Mouse (Mus musculus): ENCODE data around the gene Rassf3. TPM values are rescaled to one million over a fixed set of nuclear protein-coding genes. Genes with fewer than 3 reads are reported as not detected.
A peak's percentile ranks its signal among the peaks of the same experiment; 100 is the strongest.

The Rassf3 gene
- total RNA-seq, 2 experiments from 2014 or later = 39.2 to 44.8 TPM

GRCm38 (mm10) chr10:121492608-121493315 is 16.6 kb upstream of the Rassf3 start:
- DNase-seq (ENCODE audit: low spot score in 2 of 2) = no peak

GRCm38 (mm10) chr10:121489941-121490340 is 13.8 kb upstream of the Rassf3 start:
- DNase-seq (ENCODE audit: low spot score in 2 of 2) = no peak

- DNase-seq (ENCODE audit: low spot score in 2 of 2) = no peak
Measured at GRCm38 (mm10) chr10:121488623-121489299, 12.6 kb upstream of the Rassf3 start.

GRCm38 (mm10) chr10:121487716-121488115 is 11.6 kb upstream of the Rassf3 start:
- no peak for DNase-seq (ENCODE audit: low spot score in 2 of 2)

GRCm38 (mm10) chr10:121486350-121486749 is 10.2 kb upstream of the Rassf3 start:
- DNase-seq (ENCODE audit: low spot score in 2 of 2) = no peak

GRCm38 (mm10) chr10:121483364-121483763 is 7.2 kb upstream of the Rassf3 start:
- no peak for DNase-seq (ENCODE audit: low spot score in 2 of 2)

GRCm38 (mm10) chr10:121481141-121481540 is 5.0 kb upstream of the Rassf3 start:
- no peak for DNase-seq (ENCODE audit: low spot score in 2 of 2)

GRCm38 (mm10) chr10:121479987-121480386 is 3.8 kb upstream of the Rassf3 start:
- no peak for DNase-seq (ENCODE audit: low spot score in 2 of 2)

- no peak for DNase-seq (ENCODE audit: low spot score in 2 of 2)
Measured at GRCm38 (mm10) chr10:121477433-121477832, 1.3 kb upstream of the Rassf3 start.

- DNase-seq (ENCODE audit: low spot score in 2 of 2) = no peak
Measured at GRCm38 (mm10) chr10:121476968-121477337, 806 bp upstream of the Rassf3 start.

- peak; percentile 66 to 67 for DNase-seq (ENCODE audit: low spot score in 2 of 2)
Measured at GRCm38 (mm10) chr10:121475672-121476146, 438 bp downstream of the Rassf3 start.

GRCm38 (mm10) chr10:121475101-121475671 is 961 bp downstream of the Rassf3 start:
- peak; percentile 43 to 44 for DNase-seq (ENCODE audit: low spot score in 2 of 2)

- DNase-seq (ENCODE audit: low spot score in 2 of 2) = no peak
Measured at GRCm38 (mm10) chr10:121474288-121474687, 1.9 kb downstream of the Rassf3 start.

GRCm38 (mm10) chr10:121473723-121474215 is 2.4 kb downstream of the Rassf3 start:
- DNase-seq (ENCODE audit: low spot score in 2 of 2) = no peak

GRCm38 (mm10) chr10:121472593-121473217 is 3.4 kb downstream of the Rassf3 start:
- DNase-seq (ENCODE audit: low spot score in 2 of 2) = no peak

- DNase-seq (ENCODE audit: low spot score in 2 of 2) = no peak
Measured at GRCm38 (mm10) chr10:121471570-121472197, 4.5 kb downstream of the Rassf3 start.

GRCm38 (mm10) chr10:121469625-121470024 is 6.5 kb downstream of the Rassf3 start:
- no peak for DNase-seq (ENCODE audit: low spot score in 2 of 2)

- DNase-seq (ENCODE audit: low spot score in 2 of 2) = no peak
Measured at GRCm38 (mm10) chr10:121468985-121469384, 7.2 kb downstream of the Rassf3 start.

- DNase-seq (ENCODE audit: low spot score in 2 of 2) = no peak
Measured at GRCm38 (mm10) chr10:121468261-121468660, 7.9 kb downstream of the Rassf3 start.

GRCm38 (mm10) chr10:121467792-121468191 is 8.4 kb downstream of the Rassf3 start:
- DNase-seq (ENCODE audit: low spot score in 2 of 2) = no peak

- no peak for DNase-seq (ENCODE audit: low spot score in 2 of 2)
Measured at GRCm38 (mm10) chr10:121467016-121467415, 9.1 kb downstream of the Rassf3 start.

All from adrenal gland, adult 18-20 months (tissue).